Mouse (Mus musculus): ENCODE data around the gene Hes2.

The Hes2 gene

GRCm38 (mm10) chr4:152131809-152132771 is 26.6 kb upstream of the Hes2 start:
- no peak for DNase-seq (ENCODE audit: low read depth, low spot score)

GRCm38 (mm10) chr4:152132772-152133169 is 25.9 kb upstream of the Hes2 start:
- no peak for DNase-seq (ENCODE audit: low read depth, low spot score)

DNA sequence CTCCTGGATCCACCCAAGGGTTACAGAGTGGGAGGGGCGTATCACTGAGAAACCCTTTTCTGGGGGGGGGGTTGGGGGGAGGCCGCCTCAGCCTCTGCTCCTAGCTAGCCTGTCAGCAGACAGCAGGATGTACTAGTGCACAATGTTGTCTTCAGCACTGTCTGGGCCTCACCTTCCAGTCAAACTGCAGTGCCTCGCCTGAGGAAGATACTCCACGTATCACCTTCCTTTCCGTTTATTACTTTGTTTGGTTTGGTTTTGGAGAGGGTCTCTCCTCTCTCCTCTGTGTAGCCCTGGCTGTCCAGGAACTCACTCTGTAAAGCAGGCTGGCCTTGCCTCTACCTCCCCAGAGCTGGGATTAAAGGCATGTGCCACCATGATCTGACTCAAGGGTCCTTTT is 25.5 kb upstream of the Hes2 start:
- DNase-seq (ENCODE audit: low read depth, low spot score): no peak

GRCm38 (mm10) chr4:152134507-152134906 is 24.2 kb upstream of the Hes2 start:
- DNase-seq (ENCODE audit: low read depth, low spot score): no peak

- DNase-seq (ENCODE audit: low read depth, low spot score): no peak
These were observed 23.3 kb upstream of the Hes2 start for GRCm38 (mm10) chr4:152135363-152135762.

GRCm38 (mm10) chr4:152136112-152136875 is 22.4 kb upstream of the Hes2 start:
- DNase-seq (ENCODE audit: low read depth, low spot score): no peak

- no peak for DNase-seq (ENCODE audit: low read depth, low spot score)
These were observed 21.8 kb upstream of the Hes2 start for GRCm38 (mm10) chr4:152136876-152137250.

DNA sequence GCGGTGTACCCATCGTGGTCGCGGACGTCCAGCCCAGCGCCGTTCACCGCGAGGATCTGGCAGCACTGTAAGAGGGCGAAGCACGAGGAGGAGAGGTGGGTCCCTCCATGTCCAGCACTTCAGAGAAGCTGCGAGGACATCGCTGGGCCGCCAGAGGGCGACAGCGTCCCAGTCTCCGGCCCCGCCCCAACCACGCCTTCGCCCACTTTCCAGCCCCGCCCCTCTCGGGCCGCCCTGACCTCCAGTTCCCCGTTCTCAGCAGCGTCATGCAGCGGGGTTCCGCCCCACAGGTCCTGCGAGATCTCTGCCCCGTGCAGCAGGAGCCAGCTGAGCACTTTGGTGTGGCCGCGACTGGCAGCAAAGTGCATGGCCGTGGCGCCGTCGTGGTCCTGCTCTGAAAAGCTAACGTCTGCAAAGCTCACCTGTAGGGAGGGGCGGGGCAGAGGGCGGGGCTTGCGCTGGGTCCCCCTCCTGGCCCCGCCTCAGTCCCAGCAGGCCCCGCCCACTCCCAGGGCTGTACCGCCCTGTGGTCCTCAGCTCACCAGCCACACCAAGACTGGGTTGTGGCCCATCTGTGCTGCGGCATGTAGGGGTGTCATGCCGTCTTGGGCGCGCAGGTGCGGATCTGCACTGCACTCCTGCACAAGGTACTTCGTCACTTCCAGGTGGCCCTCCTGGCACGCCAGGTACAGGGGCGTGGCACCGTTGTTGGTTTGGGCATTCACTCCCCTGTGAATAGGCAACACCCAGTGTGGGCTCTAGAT is 20.0 kb upstream of the Hes2 start:
- peak; percentile 90 for DNase-seq (ENCODE audit: low read depth, low spot score)

DNA sequence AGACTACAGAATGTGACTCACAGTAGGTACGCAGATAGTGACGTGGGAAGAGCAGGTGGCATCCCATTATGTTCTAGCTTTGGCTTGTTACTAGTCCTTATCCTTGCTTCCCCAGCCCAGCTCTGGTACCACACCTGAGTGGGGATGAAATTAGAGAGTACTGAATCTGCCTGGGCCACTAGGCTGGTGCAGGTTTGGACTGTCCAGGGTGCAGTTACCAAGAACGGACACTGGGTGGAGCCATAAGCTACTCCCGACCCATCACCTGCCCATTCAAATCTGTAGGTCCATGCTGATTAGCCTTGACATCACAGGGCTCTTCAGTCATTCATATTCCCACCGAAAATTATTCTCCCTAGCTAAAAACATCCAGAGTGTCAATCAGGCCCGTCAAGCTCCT is 18.2 kb upstream of the Hes2 start:
- peak; percentile 59 for DNase-seq (ENCODE audit: low read depth, low spot score)

GRCm38 (mm10) chr4:152141521-152142135 is 17.0 kb upstream of the Hes2 start:
- DNase-seq (ENCODE audit: low read depth, low spot score): no peak

GRCm38 (mm10) chr4:152143632-152144031 is 15.0 kb upstream of the Hes2 start:
- no peak for DNase-seq (ENCODE audit: low read depth, low spot score)

DNA sequence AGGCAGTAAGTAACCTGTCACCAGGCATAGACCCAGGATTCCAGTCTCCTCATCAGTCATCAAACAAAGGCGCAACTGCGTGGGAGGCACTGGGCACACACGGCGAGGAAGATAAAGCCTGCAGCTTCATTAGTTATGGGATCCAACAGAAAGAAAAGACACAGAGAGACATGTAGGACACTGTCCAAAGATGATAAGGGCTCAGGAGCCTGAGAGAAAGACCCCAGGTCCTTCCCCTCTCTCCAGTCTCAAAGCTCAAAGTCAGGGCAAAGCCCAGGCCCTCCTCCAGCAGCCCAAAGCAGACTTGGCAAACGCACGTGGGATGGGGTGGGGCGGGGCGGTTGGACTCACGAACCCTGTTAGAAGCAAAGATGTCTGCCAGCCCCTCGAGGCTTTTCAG is 13.2 kb upstream of the Hes2 start:
- DNase-seq (ENCODE audit: low read depth, low spot score): no peak

- DNase-seq (ENCODE audit: low read depth, low spot score): no peak
These were observed 12.4 kb upstream of the Hes2 start for GRCm38 (mm10) chr4:152146033-152146827.

DNA sequence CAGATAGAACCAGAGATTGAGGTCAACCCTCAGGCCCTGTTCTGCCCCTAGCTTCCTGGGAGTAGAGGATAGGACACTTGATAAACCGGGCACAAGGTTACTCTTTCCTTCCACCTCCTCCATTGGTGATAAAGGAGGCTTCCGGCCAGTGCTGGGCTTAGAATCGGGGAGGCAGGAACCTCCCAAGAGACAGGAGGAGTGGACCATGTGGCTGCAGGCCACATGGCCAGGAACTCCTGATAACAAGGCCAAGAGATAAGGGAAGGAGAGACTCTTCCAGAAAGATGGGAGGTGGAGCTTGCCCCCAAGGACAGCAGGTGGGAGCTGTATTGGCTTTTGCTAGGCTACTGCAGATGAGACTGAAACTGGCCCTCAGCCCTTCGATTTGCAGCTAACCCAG is 8.1 kb upstream of the Hes2 start:
- DNase-seq (ENCODE audit: low read depth, low spot score): no peak

- DNase-seq (ENCODE audit: low read depth, low spot score): no peak
These were observed 7.2 kb upstream of the Hes2 start for GRCm38 (mm10) chr4:152151451-152151965.

DNA sequence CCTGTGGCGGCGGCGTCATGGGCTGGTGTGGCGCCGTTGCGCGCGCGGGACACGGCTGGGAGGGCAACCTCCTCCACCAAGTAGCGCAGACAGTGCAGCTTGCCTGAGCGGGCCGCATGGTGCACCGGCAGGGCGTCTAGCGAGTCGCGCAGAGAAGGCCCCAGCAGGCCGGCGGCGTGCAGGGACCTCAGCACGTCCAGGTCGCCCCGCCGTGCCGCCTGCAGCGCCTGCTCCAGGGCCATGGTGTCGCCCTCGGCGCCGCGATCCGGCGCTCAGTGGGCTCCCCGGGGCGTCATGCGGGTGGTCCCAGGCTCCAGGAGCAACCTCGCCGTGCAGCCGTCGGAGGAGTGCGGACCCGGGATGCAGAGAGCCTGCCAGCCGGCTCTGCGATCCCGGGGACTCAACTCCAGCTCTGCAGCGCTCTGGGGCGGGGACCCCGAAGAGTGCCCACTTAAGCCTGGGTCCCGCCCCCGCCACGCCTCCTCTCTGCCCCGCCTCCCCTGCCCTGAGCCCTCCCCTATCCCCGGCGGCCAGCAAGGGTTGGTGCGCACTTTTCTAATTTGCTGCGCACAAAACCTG is 6.6 kb upstream of the Hes2 start, which contains the start of gene Espn:
Gene Espn, minus strand, starts transcription at position 406 of the 579 bp plus-strand sequence.
- peak; percentile 71 for DNase-seq (ENCODE audit: low read depth, low spot score)

DNA sequence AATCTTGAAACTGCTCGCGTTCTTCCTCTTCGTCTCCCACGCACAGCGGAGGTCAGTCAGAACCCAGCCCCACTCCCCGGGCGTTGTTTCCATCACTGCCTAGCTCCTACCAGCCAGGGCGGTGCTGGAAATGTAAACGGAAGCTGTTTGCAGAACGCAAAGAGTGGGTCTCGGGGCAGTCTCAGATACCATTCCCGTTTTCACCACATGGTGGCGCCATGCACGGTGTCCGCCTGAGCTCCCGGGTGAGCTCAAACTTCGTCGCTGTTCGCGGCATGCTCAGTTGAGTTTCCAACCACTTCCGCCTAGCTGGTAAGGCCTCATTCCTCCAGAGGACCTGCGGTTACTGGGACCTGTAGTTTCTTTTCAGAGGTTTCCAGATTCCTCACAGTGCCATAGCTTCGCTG is 4.9 kb upstream of the Hes2 start:
- DNase-seq (ENCODE audit: low read depth, low spot score): peak; percentile 87

GRCm38 (mm10) chr4:152155019-152155418 is 3.6 kb upstream of the Hes2 start:
- DNase-seq (ENCODE audit: low read depth, low spot score): no peak

DNA sequence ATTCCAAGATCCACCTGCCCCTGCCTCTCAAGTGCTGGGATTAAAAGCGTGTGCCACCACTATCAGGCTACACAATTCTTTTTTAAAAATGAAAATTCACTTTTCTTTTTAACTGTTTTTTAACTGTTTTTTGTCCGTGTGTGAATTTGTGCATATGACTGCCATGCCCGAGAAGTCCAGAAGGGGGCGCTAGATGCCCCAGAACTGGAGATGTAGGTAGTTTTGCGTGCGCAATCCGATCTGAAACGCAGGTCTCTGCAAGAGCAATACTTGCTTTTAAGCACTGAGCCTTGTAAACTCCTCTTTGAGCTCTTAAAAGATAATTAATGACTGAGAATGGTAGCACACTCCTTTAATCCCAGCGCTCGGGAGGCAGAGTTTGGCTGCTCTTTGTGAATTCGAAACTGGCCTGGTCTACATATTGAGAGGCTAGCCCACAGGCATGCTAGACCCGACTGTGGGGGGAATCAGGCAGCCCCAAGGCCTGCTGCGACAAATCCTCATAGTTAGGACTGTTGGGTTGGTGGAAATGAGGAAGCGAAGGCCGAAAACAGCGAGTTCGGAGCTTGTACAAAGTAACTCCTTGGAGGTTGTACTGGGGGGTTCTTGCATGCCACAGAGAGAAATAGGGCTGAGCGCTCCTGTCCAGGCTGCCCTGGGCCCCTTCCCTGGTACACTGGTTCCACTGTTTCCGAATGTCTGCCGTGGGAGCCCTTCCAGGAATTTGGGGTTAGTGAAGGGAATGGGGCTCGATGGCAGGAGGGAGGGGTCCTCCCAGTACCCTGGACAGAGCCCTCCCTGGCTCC is 685 bp upstream of the Hes2 start:
- DNase-seq (ENCODE audit: low read depth, low spot score): peak; percentile 60

All from mesoderm, embryonic 11.5 days (tissue).